Mouse (Mus musculus) hindbrain, embryonic 15.5 days (tissue): ENCODE data around the gene Ensa. TPM values are rescaled to one million over a fixed set of nuclear protein-coding genes. Genes with fewer than 3 reads are reported as not detected.

Experiments
- ATAC-seq: fragments of 200-750 bp; cut with Nextera tagmentation; 2 replicates; pipeline ENCODE4 v1.8.0; 2017; ENCODE audit warnings: low read depth, moderate number of reproducible peaks, moderate TSS enrichment; ENCODE audit not compliant: low FRiP score
- H3K27ac ChIP-seq: fragments of 300-500 bp; sonication (generic); replicated peaks from 2 replicates; pipeline ENCODE4 v1.5.1; 2015; ENCODE audit warnings: mild to moderate bottlenecking, inconsistent platforms
- H3K27me3 ChIP-seq: fragments of 300-500 bp; sonication (generic); 2 replicates; pipeline ENCODE4 v1.6.1; 2015; ENCODE audit warnings: control low read depth, inconsistent platforms
- H3K36me3 ChIP-seq: fragments of 300-500 bp; sonication (generic); 2 replicates; pipeline ENCODE4 v1.6.1; 2015; ENCODE audit warnings: control low read depth, inconsistent platforms
- H3K4me1 ChIP-seq: fragments of 300-500 bp; sonication (generic); replicated peaks from 2 replicates; pipeline ENCODE4 v1.6.1; 2015; ENCODE audit warnings: control low read depth, inconsistent platforms
- H3K4me2 ChIP-seq: fragments of 300-500 bp; sonication (generic); 2 replicates; pipeline ENCODE4 v1.6.1; 2015; ENCODE audit warnings: moderate library complexity, mild to moderate bottlenecking, inconsistent platforms
- H3K4me3 ChIP-seq: fragments of 300-500 bp; sonication (generic); 2 replicates; pipeline ENCODE4 v1.5.1; 2015; ENCODE audit warnings: mild to moderate bottlenecking, inconsistent platforms
- H3K9ac ChIP-seq: fragments of 300-500 bp; sonication (generic); 2 replicates; pipeline ENCODE4 v1.6.1; 2015; ENCODE audit warnings: inconsistent platforms
- H3K9me3 ChIP-seq: fragments of 300-500 bp; sonication (generic); 2 replicates; pipeline ENCODE4 v1.6.1; 2016; ENCODE audit warnings: control low read depth, inconsistent platforms
- WGBS: fragments of 180-500 bp; shearing (Covaris S2); methylation state at CpG from one replicate; pipeline ENCODE4 v1.1.7; 2015; 5-methylcytosine and 5-hydroxymethylcytosine counted together
- polyA plus RNA-seq: library from polyadenylated mRNA; unstranded; fragments of >200 nt; fragmentation: Nextera tagmentation; extraction: Ambion mirVana; gene quantifications from 2 replicates; pipeline ENCODE4 v1.2.1, GENCODE M21; 2015

The Ensa gene
- polyA plus RNA-seq, 1 experiment from 2014 or later, result 109 TPM

- H3K4me2 ChIP-seq, result no peak overlapping the region
- peaks cover 16% of the 10 kb centered on the region for H3K4me1 ChIP-seq
- WGBS, result 62% methylated on average over 15 of the region's 15 CpGs
- H3K9me3 ChIP-seq, result no peaks in the 10 kb centered on the region
- no peaks in the 10 kb centered on the region for H3K27me3 ChIP-seq
- ATAC-seq, result no peak
- H3K4me3 ChIP-seq, result no peak overlapping the region
- no peak overlapping the region for H3K27ac ChIP-seq
- H3K9ac ChIP-seq, result no peak overlapping the region
- H3K36me3 ChIP-seq, result no peaks in the 10 kb centered on the region
These were observed 52.1 kb downstream of the Ensa start for GRCm38 (mm10) chr3:95676745-95677419.

- Histone ChIP-seq H3K27ac (no peak overlapping the region), H3K9me3 (no peaks in the 10 kb centered on the region), H3K4me1 (peaks cover 16% of the 10 kb centered on the region), H3K27me3 (no peaks in the 10 kb centered on the region), H3K9ac (no peak overlapping the region), H3K36me3 (no peaks in the 10 kb centered on the region), H3K4me2 (no peak overlapping the region), H3K4me3 (no peak overlapping the region)
- 84% methylated on average over 19 of the region's 19 CpGs for WGBS
- ATAC-seq, result no peak
These were observed 52.8 kb downstream of the Ensa start for GRCm38 (mm10) chr3:95677420-95678090.

- H3K9ac ChIP-seq, result no peak overlapping the region
- no peak overlapping the region for H3K4me3 ChIP-seq
- H3K27ac ChIP-seq, result no peak overlapping the region
- no peak overlapping the region for H3K4me2 ChIP-seq
- ATAC-seq, result no peak
- H3K9me3 ChIP-seq, result no peaks in the 10 kb centered on the region
- no peaks in the 10 kb centered on the region for H3K36me3 ChIP-seq
- peaks cover 7% of the 10 kb centered on the region; the same call in 1 of the 2 replicates for H3K4me1 ChIP-seq
- H3K27me3 ChIP-seq, result no peaks in the 10 kb centered on the region
- WGBS, result 89% methylated on average over 8 of the region's 8 CpGs
These were observed 54.8 kb downstream of the Ensa start for GRCm38 (mm10) chr3:95679551-95679950.

- no peak for ATAC-seq
- no peak overlapping the region for H3K9ac ChIP-seq
- H3K4me3 ChIP-seq, result no peak overlapping the region
- no peak overlapping the region for H3K4me2 ChIP-seq
- 93% methylated on average over 6 of the region's 6 CpGs for WGBS
- no peaks in the 10 kb centered on the region for H3K36me3 ChIP-seq
- H3K27ac ChIP-seq, result no peak overlapping the region
- no peaks in the 10 kb centered on the region for H3K27me3 ChIP-seq
- peaks cover under 1% of the 10 kb centered on the region; the same call in 1 of the 2 replicates for H3K4me1 ChIP-seq
- H3K9me3 ChIP-seq, result no peaks in the 10 kb centered on the region
These were observed 55.9 kb downstream of the Ensa start for GRCm38 (mm10) chr3:95680673-95681072.

- H3K27me3 ChIP-seq, result no peaks in the 10 kb centered on the region
- no peaks in the 10 kb centered on the region for H3K36me3 ChIP-seq
- no peak overlapping the region for H3K4me2 ChIP-seq
- 61% methylated on average over 11 of the region's 11 CpGs for WGBS
- no peaks in the 10 kb centered on the region for H3K9me3 ChIP-seq
- no peaks in the 10 kb centered on the region for H3K4me1 ChIP-seq
- no peak overlapping the region for H3K27ac ChIP-seq
- no peak overlapping the region for H3K9ac ChIP-seq
- ATAC-seq, result no peak
- H3K4me3 ChIP-seq, result no peak overlapping the region
These were observed 56.6 kb downstream of the Ensa start for GRCm38 (mm10) chr3:95681365-95681764.

Other genes with a start within 250 kb of the Ensa start
- not detected in 2 replicates for gene 4930558C23Rik, start 222.2 kb upstream of the Ensa start, polyA plus RNA-seq
- gene Arnt, start 190.6 kb upstream of the Ensa start, polyA plus RNA-seq, result 15.8 and 17.5 TPM in 2 replicates
- 7.9 and 8.8 TPM in 2 replicates for gene Ctsk, start 125.7 kb upstream of the Ensa start, polyA plus RNA-seq
- gene Ctss, start 98.2 kb upstream of the Ensa start, polyA plus RNA-seq, result 14.3 and 19.3 TPM in 2 replicates
- gene Hormad1, start 65.3 kb upstream of the Ensa start, polyA plus RNA-seq, result not detected in 2 replicates
- 25.8 and 26.8 TPM in 2 replicates for gene Golph3l, start 36.1 kb upstream of the Ensa start, polyA plus RNA-seq
- gene Mcl1, start 33.8 kb downstream of the Ensa start, polyA plus RNA-seq, result 46.3 and 47.4 TPM in 2 replicates
- gene Adamtsl4, start 62.9 kb downstream of the Ensa start, polyA plus RNA-seq, result 1.2 TPM in 2 replicates
- 12.6 and 16.4 TPM in 2 replicates for gene Ecm1, start 114.6 kb downstream of the Ensa start, polyA plus RNA-seq
- gene Tars2, start 135.2 kb downstream of the Ensa start, polyA plus RNA-seq, result 47.9 and 48.2 TPM in 2 replicates
- gene Rprd2, start 193.9 kb downstream of the Ensa start, polyA plus RNA-seq, result 21.7 and 22.5 TPM in 2 replicates
- 32.5 and 34.6 TPM in 2 replicates for gene Prpf3, start 230.9 kb downstream of the Ensa start, polyA plus RNA-seq
- 277 and 287 TPM in 2 replicates for gene Mrps21, start 246.5 kb downstream of the Ensa start, polyA plus RNA-seq